Mouse (Mus musculus) stomach, embryonic 14.5 days (tissue): Measurements from ENCODE around the gene Pifo. TPM values are rescaled to one million over a fixed set of nuclear protein-coding genes. Genes with fewer than 3 reads are reported as not detected.

ENCODE experiments used
- polyA plus RNA-seq: library from polyadenylated mRNA; unstranded; fragments of >200 nt; fragmentation: Nextera tagmentation; extraction: Ambion mirVana; gene quantifications from 2 replicates; pipeline ENCODE4 v1.2.1, GENCODE M21; 2014

Gene Pifo
- polyA plus RNA-seq, 1 experiment from 2014 or later = 0.29 TPM

Other genes starting within 250 kb of the Pifo start
- gene Rap1a, start 213.3 kb downstream of the Pifo start, polyA plus RNA-seq = 100 and 112 TPM in 2 replicates
- gene Adora3, start 143.8 kb downstream of the Pifo start, polyA plus RNA-seq = 0.33 TPM in 1 of 2 replicates, not detected in the other
- not detected in 2 replicates for gene Tmigd3, start 143.7 kb downstream of the Pifo start, polyA plus RNA-seq
- gene I830077J02Rik, start 82.0 kb downstream of the Pifo start, polyA plus RNA-seq = 1.2 and 1.5 TPM in 2 replicates
- 137 TPM in 2 replicates for gene Wdr77, start 55.3 kb downstream of the Pifo start, polyA plus RNA-seq
- 417 and 440 TPM in 2 replicates for gene Atp5f1, start 54.5 kb downstream of the Pifo start, polyA plus RNA-seq
- gene Ovgp1, start 40.9 kb downstream of the Pifo start, polyA plus RNA-seq = 1.8 and 2.0 TPM in 2 replicates
- gene Chil5, start 18.2 kb upstream of the Pifo start, polyA plus RNA-seq = not detected in 2 replicates
- 0.39 TPM in 1 of 2 replicates, not detected in the other for gene Chia1, start 98.6 kb upstream of the Pifo start, polyA plus RNA-seq
- 0.70 TPM in 1 of 2 replicates, not detected in the other for gene Chil3, start 152.9 kb upstream of the Pifo start, polyA plus RNA-seq
- gene Chil4, start 204.9 kb upstream of the Pifo start, polyA plus RNA-seq = not detected in 2 replicates